Mouse (Mus musculus) stomach, embryonic 14.5 days (tissue): ENCODE data around the gene Slfn14. TPM values are rescaled to one million over a fixed set of nuclear protein-coding genes. Genes with fewer than 3 reads are reported as not detected.
"Not testable (repeated sequence)": the region's sequence is repeated elsewhere in the genome, so short reads cannot be mapped to it uniquely, and the experiment has no call there.

ENCODE experiments used
- ATAC-seq: fragments of 200-750 bp; cut with Nextera tagmentation; 2 replicates; pipeline ENCODE4 v1.8.0; 2017; ENCODE audit warnings: low read depth, moderate TSS enrichment; ENCODE audit not compliant: insufficient number of reproducible peaks, insufficient read depth, low FRiP score
- H3K27ac ChIP-seq: fragments of 300-500 bp; sonication (generic); 2 replicates; pipeline ENCODE4 v1.5.1; 2014; ENCODE audit warnings: mild to moderate bottlenecking, low read length, moderate library complexity, mixed read lengths
- H3K27me3 ChIP-seq: fragments of 300-500 bp; sonication (generic); 2 replicates; pipeline ENCODE4 v1.6.1; 2014; ENCODE audit warnings: low read length, control low read depth, mixed read lengths; ENCODE audit not compliant: control insufficient read depth, insufficient read depth
- H3K36me3 ChIP-seq: fragments of 300-500 bp; sonication (generic); 2 replicates; pipeline ENCODE4 v1.6.1; 2014; ENCODE audit warnings: mild to moderate bottlenecking, control low read depth, low read length, moderate library complexity, mixed read lengths; ENCODE audit not compliant: control insufficient read depth, insufficient read depth
- H3K4me1 ChIP-seq: fragments of 300-500 bp; sonication (generic); 2 replicates; pipeline ENCODE4 v1.6.1; 2014; ENCODE audit warnings: low read length, control low read depth, mixed read lengths; ENCODE audit not compliant: control insufficient read depth, insufficient read depth
- H3K4me2 ChIP-seq: fragments of 300-500 bp; sonication (generic); replicated peaks from 2 replicates; pipeline ENCODE4 v1.6.1; 2014; ENCODE audit warnings: low read depth, low read length, control low read depth
- H3K4me3 ChIP-seq: fragments of 300-500 bp; sonication (generic); 2 replicates; pipeline ENCODE4 v1.5.1; 2014; ENCODE audit warnings: low read depth, low read length, control low read depth
- H3K9ac ChIP-seq: fragments of 300-500 bp; sonication (generic); replicated peaks from 2 replicates; pipeline ENCODE4 v1.6.1; 2014; ENCODE audit warnings: low read depth, mild to moderate bottlenecking, control low read depth, low read length, moderate library complexity, mixed read lengths
- H3K9me3 ChIP-seq: fragments of 300-500 bp; sonication (generic); 2 replicates; pipeline ENCODE4 v1.6.1; 2016; ENCODE audit warnings: low read depth, low read length, control low read depth; ENCODE audit not compliant: control insufficient read depth
- WGBS: fragments of 180-500 bp; shearing (Covaris S2); extraction: QIAGEN DNeasy Blood & Tissue Kit; methylation state at CpG from one replicate; pipeline ENCODE4 v1.1.7; 2014; 5-methylcytosine and 5-hydroxymethylcytosine counted together
- polyA plus RNA-seq: library from polyadenylated mRNA; unstranded; fragments of >200 nt; fragmentation: Nextera tagmentation; extraction: Ambion mirVana; gene quantifications from 2 replicates; pipeline ENCODE4 v1.2.1, GENCODE M21; 2014

The Slfn14 gene
- 0.14 TPM in 1 of 2 replicates, not detected in the other for polyA plus RNA-seq

GRCm38 (mm10) chr11:83286566-83286965 lies at the start of gene Slfn14:
Slfn14 (minus strand) TSS chr11:83286726.
- Histone ChIP-seq H3K9me3 (no peaks in the 10 kb centered on the region), H3K9ac (no peak within 1 kb of the TSS), H3K27me3 (no peaks in the 10 kb centered on the region), H3K27ac (no peak within 1 kb of the TSS), H3K4me3 (no peak within 1 kb of the TSS), H3K4me1 (no peaks in the 10 kb centered on the region), H3K4me2 (no peak within 1 kb of the TSS), H3K36me3 (no peaks in the 10 kb centered on the region)
- ATAC-seq = no peak
- 74% methylated on average over 1 of the region's 1 CpGs for WGBS

- no peak overlapping the region for H3K4me3 ChIP-seq
- no peak for ATAC-seq
- H3K4me1 ChIP-seq = no peaks in the 10 kb centered on the region
- H3K9me3 ChIP-seq = no peaks in the 10 kb centered on the region
- H3K4me2 ChIP-seq = no peak overlapping the region
- H3K9ac ChIP-seq = no peak overlapping the region
- no peaks in the 10 kb centered on the region for H3K27me3 ChIP-seq
- 87% methylated on average over 7 of the region's 7 CpGs for WGBS
- peaks cover 63% of the 10 kb centered on the region for H3K36me3 ChIP-seq
- no peak overlapping the region for H3K27ac ChIP-seq
Measured at GRCm38 (mm10) chr11:83335826-83336225, 49.3 kb upstream of the Slfn14 start.

GRCm38 (mm10) chr11:83327427-83327826 lies 40.9 kb upstream of the Slfn14 start:
- peaks cover 43% of the 10 kb centered on the region; the same call in 1 of the 2 replicates for H3K36me3 ChIP-seq
- H3K9ac ChIP-seq = no peak overlapping the region
- no peaks in the 10 kb centered on the region for H3K4me1 ChIP-seq
- no peaks in the 10 kb centered on the region for H3K9me3 ChIP-seq
- no peaks in the 10 kb centered on the region for H3K27me3 ChIP-seq
- no peak overlapping the region for H3K27ac ChIP-seq
- ATAC-seq = no peak
- 65% methylated on average over 3 of the region's 3 CpGs for WGBS
- H3K4me3 ChIP-seq = no peak overlapping the region
- no peak overlapping the region for H3K4me2 ChIP-seq

DNA sequence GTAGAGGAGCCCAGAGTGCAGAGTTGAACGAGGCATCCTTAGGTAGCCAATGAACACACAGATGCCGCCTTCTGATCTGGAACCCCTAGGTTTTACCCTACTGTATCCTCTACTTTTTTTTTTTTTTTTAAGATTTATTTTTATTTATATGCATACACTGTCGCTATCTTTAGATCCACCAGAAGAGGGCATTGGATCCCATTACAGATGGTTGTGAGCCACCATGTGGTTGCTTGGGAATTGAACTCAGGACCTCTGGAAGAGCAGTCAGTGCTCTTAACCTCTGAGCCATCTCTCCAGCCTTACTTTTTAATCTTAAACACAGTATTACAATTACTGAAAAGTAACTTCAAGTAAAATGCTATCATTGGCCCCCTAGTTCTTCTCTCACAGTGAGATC lies 40.2 kb upstream of the Slfn14 start:
- not testable (repeated sequence) for H3K27ac ChIP-seq, H3K27me3 ChIP-seq, H3K4me1 ChIP-seq, H3K9ac ChIP-seq, ATAC-seq, H3K9me3 ChIP-seq, H3K4me3 ChIP-seq, H3K4me2 ChIP-seq
- 92% methylated on average over 3 of the region's 3 CpGs for WGBS
- H3K36me3 ChIP-seq = peaks cover 49% of the 10 kb centered on the region

GRCm38 (mm10) chr11:83319048-83319447 lies 32.5 kb upstream of the Slfn14 start:
- 74% methylated on average over 4 of the region's 4 CpGs for WGBS

DNA sequence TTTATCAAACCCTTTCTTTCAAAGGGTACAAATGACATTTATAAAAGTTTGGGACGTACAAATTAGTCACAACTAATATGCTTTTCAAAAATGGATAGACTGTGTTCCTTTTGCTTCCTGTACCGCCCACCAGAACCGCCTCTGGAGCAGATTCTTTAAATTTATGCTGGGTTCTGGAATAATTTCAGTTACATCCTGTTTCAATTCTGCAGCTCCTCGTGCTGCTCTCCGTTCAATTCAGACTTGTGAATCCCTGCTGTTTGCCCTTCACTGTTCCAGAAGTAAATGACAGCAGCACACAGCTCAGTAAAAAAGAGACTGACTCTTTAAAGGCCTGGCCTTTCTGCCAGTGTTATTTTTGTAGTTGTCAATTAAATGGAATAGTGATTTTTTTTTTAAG lies 25.9 kb upstream of the Slfn14 start:
- H3K36me3 ChIP-seq = peaks cover 7% of the 10 kb centered on the region
- no peaks in the 10 kb centered on the region for H3K9me3 ChIP-seq
- ATAC-seq = no peak
- 83% methylated on average over 5 of the region's 5 CpGs for WGBS
- H3K9ac ChIP-seq = no peak overlapping the region
- no peaks in the 10 kb centered on the region for H3K4me1 ChIP-seq
- no peak overlapping the region for H3K4me3 ChIP-seq
- no peak overlapping the region for H3K27ac ChIP-seq
- no peak overlapping the region for H3K4me2 ChIP-seq
- no peaks in the 10 kb centered on the region for H3K27me3 ChIP-seq

More at GRCm38 (mm10) chr11:83319048-83319447, 32.5 kb upstream of the Slfn14 start:
- Histone ChIP-seq H3K4me1 (no peaks in the 10 kb centered on the region), H3K4me2 (no peak overlapping the region), H3K4me3 (no peak overlapping the region), H3K27ac (no peak overlapping the region), H3K36me3 (peaks cover 21% of the 10 kb centered on the region), H3K9me3 (no peaks in the 10 kb centered on the region), H3K9ac (no peak overlapping the region), H3K27me3 (no peaks in the 10 kb centered on the region)
- no peak for ATAC-seq

DNA sequence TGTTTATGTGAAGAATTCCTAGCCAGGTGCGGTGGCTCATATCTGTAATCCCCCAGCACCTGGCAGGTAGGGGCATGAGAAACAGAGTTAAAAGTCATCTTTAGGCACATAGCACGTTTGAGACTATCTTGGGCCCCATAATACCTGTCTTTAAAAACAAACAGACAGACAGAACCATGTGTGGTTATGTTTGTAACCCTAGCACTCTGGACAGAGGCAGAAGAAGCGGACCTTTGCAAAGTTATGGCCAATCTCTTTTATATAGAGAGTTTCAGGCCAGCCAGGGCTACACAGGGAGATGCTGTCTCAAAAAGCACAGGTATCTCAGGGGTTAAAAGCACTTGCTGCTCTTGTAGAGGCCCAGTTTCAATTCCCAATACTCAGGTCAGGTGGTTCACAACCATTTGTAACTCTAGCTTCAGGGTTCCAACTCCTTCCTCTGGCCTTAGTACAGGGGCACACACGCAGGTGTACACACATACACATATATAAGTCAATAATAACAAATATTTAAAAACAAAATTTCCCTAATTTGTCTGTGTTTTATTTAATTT lies 20.3 kb upstream of the Slfn14 start:
- Histone ChIP-seq H3K4me2 (no peak overlapping the region), H3K27ac (no peak overlapping the region), H3K9me3 (no peaks in the 10 kb centered on the region), H3K27me3 (no peaks in the 10 kb centered on the region), H3K4me3 (no peak overlapping the region), H3K36me3 (peaks cover 3% of the 10 kb centered on the region), H3K4me1 (peaks cover 10% of the 10 kb centered on the region), H3K9ac (no peak overlapping the region)
- 74% methylated on average over 4 of the region's 4 CpGs for WGBS
- no peak for ATAC-seq

- ATAC-seq = no peak
- no peak overlapping the region for H3K9ac ChIP-seq
- no peaks in the 10 kb centered on the region for H3K27me3 ChIP-seq
- H3K4me2 ChIP-seq = peak overlapping the region; percentile 67
- peaks cover 10% of the 10 kb centered on the region for H3K4me1 ChIP-seq
- H3K4me3 ChIP-seq = no peak overlapping the region; the same call in 1 of the 2 replicates
- H3K27ac ChIP-seq = no peak overlapping the region
- 87% methylated on average over 2 of the region's 2 CpGs for WGBS
- no peaks in the 10 kb centered on the region; the same call in 1 of the 2 replicates for H3K36me3 ChIP-seq
- H3K9me3 ChIP-seq = no peaks in the 10 kb centered on the region
Measured at GRCm38 (mm10) chr11:83304485-83304884, 18.0 kb upstream of the Slfn14 start.

- peak overlapping the region; percentile 67 for H3K4me2 ChIP-seq
- H3K27me3 ChIP-seq = no peaks in the 10 kb centered on the region
- 39% methylated on average over 5 of the region's 5 CpGs for WGBS
- H3K4me3 ChIP-seq = peak overlapping the region; percentile 97
- H3K9me3 ChIP-seq = no peaks in the 10 kb centered on the region
- ATAC-seq = no peak
- H3K9ac ChIP-seq = peak overlapping the region; percentile 90; the same call in 1 of the 2 replicates
- H3K4me1 ChIP-seq = peaks cover 10% of the 10 kb centered on the region
- H3K27ac ChIP-seq = no peak overlapping the region
- H3K36me3 ChIP-seq = no peaks in the 10 kb centered on the region; the same call in 1 of the 2 replicates
Measured at GRCm38 (mm10) chr11:83303751-83304150, 17.2 kb upstream of the Slfn14 start.
